Mouse (Mus musculus) mesoderm, embryonic 11.5 days (tissue): ENCODE results near the gene Itgam.

ENCODE experiments used
- DNase-seq: peaks from one replicate; pipeline ENCODE4 v3.0.0-alpha.2; 2012; ENCODE audit warnings: low read depth, low spot score

The Itgam gene

DNA sequence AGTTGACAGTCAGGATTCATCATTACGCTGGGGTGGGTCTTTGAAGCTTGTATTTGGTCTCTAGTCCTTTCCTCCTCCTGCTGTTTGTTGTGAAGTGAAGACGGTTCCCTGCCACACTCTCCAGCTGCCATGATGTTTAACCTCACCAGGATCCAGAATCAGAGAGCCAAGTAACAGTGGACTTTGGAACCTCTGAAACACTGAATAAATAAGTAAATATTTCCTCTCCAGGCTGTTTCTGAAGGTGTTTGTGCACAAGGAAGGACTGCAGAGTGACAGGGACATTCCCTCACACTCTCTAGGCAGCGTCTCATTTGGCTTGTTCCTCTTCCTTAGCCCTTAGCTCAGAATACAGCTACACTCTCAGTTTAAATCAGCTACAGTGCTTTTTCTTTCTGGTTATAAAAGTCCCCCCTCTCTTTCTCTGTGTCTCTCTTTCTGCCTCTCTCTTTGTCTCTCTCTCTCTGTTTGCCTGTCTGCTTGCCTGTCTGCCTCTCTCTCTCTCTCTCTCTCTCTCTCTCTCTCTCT is 5.5 kb upstream of the Itgam start:
- DNase-seq, result no peak

DNA sequence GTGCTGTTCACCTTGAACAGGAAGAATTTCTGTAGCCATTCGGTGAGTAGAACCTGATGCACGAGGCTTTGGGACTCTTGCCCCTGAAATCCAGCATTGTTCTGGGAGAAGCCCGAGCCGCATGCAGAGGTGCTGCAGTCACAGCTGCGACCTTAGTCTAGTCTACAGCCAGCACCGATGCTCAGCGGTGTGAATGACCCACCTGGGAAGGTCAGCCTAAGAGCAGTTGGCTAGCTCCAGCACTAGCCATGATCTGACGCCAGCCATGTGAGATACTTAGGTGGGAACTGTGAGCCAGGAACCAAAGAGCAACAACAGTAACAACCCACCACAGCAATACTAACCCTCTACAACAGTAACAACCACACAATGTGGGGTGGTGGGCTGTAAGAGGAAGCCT is 4.6 kb upstream of the Itgam start:
- no peak for DNase-seq

DNA sequence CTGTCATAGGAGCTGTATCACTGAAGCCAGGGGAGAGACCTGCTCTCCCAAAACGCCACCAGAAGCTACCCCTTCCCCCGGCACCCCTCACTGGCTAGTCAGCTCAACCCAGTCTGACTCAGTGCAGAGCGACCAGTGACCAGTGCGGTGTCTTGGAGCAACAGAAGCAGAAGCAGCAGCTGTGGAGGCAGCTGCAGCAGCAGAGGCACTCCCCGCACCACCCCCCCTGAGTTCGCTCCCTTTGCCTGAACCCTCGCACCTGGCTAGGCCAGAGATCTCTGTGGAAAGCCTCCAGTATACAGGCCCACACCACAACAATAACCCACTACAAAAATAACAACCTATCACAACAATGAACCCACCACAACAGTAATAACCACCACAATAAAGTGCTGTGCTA is 3.9 kb upstream of the Itgam start:
- DNase-seq, result no peak

DNA sequence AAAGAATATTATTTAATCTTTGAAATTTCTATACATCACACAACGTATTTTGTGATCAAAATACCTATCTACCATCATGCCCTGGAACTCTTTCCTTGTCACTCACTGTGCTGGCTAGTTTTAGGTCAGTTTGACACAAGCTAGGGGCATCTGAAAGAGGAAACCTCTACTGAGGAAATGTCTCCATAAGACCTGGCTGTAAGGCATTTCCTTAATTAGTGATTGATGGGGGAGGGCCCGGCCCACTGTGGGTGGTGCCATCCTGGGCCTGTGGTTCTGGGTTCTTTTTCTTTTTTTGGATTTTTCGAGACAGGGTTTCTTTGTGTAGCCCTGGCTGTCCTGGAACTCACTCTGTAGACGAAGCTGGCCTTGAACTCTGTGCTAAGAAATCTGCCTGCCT is 3.3 kb upstream of the Itgam start:
- DNase-seq, result no peak

DNA sequence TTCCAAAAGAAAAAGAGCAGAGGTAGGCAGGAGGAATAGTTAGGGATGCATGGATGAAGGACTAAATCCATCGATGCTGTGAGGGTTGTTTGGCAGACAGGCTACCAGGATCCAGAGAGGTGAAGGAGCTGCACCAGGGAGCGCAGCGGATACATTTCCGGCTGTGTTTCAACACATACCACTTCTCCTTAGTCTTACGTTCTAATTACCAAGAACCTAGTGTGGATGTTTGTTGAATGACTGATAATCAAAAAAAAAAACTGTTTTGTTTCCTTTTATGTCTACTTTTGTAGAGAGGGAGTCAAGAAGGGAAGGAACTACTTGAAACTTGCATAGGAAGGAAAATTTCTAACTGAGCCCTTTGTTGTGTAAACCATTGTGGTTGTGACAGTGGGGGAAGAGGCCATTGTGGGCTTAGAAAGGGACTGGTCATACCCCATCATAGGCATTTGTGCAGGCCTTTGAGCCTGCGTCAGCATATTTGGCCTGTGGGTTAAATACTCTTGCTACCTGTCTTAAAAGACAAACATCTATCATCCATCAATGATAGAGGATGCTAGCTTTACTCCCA is 856 bp downstream of the Itgam start:
- DNase-seq, result no peak

DNA sequence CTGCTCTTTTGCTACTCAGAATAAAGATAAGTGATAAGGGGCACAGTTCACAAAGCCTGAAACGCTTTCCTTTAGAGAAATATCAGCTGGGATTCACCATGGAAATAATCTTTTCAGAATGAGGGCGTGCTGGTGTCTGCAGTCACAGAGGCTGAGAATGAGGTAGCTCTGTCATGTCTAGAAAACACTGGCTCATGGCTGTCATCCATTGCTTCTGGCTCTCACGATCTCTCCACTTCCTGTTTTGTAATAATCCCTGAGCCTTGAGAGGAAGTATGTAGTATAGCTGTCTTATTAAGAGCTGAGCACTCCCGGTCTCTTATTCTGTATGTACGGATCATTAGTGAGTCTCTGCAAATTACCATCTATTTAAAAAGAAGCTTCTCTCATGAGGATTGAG is 3.1 kb downstream of the Itgam start:
- no peak for DNase-seq

DNA sequence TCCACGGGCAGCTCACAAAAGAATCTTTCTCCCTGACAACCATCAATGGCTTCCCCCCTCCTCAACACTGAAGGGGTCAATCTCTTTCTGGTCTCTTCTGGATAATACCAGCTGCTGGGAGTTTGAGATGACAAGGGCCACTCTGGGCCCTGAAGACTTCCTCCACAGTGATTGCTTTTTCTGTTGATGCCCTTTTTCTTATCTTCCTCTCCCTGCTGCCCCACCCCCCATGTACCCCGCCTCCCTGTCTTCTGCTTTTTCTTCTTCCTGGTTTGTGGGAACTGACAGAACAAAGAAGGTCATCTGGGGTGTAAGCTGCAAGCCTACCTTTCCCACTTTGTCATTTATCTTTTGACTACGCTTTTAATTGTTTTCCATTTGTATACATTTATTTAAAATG is 5.4 kb downstream of the Itgam start:
- DNase-seq, result no peak

DNA sequence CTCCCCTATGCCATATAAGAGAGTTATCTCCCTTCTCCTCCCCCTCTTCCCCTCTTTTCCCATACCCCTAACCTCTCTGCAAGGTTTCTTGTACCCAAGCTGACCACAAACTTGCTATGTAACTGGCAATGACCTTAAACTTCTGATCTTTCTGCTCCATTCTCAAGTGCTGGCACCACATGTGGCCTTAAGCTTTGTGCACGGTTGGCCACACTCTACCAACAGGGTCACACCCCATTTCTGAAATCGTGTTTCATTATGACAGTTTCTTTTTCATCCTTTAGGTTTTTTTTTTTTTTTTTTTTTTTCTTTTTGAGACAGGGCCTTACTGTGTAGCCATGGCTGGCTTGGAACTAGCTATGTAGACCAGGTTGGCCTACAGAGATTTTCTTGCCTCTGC is 7.4 kb downstream of the Itgam start:
- DNase-seq, result no peak

DNA sequence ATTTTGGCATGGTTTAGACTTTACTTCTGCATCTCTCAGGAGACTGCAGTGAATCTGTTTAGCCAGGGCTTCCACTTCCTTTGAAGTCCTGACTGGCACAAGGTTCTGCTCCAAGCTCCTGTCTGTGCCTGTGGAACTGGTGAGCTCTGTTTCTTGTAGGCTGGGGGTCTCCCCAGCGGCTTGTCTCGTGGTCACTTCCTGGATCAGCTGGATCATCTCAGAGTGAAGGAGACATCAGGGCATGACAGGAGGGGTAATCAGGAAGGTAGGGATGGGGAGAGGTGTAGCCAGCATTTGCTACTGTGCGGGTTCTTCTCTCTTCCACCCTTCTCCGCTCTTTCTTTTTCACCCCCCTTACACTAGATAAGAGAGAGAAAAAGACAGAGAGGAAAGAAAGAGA is 9.4 kb downstream of the Itgam start:
- DNase-seq, result no peak

DNA sequence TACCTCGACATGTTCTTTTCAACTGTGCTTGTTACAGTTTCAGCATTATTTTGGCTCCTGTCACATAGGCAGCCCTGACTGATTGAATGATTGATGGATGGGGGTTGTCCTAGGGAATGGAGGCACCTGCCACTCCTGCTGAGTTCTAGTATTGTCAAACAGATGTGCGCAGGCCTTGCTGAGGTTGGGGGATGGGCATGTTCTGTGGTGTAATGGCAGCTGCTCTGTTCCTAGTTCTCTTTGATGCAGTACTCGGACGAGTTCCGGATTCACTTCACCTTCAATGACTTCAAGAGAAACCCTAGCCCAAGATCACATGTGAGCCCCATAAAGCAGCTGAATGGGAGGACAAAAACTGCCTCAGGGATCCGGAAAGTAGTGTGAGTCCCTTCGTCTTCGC is 17.6 kb downstream of the Itgam start:
- no peak for DNase-seq

DNA sequence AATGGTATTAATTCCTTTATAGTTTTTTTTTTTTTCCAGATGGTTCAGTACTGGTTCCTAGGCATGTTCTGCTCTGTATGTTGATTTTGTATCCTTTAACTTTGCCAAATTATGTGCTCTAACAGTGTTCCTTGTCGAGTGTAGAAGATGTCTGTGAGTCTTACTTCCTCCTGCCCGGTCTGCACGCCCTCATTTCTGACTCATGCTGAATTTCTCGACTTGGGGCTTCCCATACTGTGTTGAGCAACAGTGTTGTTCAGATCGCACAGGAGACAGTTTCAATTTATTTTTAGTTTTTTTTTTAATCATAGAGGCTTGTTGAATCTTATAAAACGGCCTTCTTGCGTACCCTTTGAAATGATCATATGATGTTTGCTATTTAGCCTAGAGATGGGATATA is 26.7 kb downstream of the Itgam start:
- no peak for DNase-seq

DNA sequence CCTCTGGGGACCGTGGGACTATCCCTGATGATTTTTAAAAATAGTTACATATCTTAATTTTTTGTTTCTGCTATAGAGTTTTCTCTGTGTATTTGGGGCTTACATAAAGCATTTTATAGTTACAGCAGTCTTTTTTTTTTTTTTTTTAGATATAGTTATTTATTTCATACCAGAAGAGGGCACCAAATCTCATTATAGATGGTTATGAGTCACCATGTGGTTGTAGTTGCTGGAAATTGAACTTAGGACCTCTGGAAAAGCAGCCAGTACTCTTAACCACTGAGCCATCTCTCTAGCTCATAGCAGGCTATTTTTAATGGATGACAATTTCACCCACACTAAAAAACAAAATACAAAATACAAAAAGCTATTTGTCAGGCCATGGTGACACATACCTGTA is 35.7 kb downstream of the Itgam start:
- DNase-seq, result no peak

DNA sequence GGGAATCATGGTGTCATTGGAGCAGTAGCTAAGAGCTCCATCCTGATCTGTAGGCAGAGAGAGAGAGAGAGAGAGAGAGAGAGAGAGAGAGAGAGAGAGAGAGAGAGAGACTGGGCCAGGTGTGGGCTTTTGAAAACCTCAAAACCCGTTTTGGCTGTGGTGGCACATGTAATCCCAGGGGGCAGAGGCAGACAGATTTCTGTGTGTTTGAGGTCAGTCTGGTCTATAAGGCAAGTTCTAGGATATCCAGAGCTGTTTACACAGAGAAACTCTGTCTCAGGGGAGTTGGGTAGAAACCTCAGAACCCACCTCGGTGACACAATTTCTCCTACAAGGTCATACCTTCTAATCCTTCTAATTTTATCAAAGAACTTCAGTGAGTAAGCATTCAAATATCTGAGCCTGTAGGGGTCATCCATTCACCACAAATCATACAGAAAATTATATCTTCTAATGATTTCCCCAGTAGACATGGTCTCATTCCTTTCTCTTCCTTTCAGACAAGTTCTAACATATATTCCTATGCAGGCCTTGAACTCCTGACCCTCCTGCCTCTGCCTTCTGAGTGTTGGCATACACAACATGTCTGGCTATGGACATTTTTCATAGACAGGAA is 38.4 kb downstream of the Itgam start:
- no peak for DNase-seq

DNA sequence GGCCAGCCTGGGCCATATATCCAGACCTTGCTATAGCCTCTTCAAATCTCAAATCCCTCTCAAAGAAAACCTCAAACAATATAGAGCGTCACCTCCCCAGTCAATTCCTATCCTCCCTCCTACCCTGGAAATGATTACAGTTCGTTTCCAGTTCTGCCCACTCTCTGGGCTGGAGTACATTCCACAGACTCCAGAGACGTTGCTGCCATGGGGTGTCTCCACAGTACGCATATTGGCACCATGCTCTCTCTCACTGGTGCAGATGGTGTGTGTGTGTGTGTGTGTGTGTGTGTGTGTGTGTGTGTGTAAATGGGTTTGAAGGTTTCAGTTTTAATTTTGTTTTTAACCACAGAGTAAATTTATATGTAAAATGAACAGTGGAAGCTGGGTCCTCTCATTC is 42.8 kb downstream of the Itgam start:
- DNase-seq, result no peak

DNA sequence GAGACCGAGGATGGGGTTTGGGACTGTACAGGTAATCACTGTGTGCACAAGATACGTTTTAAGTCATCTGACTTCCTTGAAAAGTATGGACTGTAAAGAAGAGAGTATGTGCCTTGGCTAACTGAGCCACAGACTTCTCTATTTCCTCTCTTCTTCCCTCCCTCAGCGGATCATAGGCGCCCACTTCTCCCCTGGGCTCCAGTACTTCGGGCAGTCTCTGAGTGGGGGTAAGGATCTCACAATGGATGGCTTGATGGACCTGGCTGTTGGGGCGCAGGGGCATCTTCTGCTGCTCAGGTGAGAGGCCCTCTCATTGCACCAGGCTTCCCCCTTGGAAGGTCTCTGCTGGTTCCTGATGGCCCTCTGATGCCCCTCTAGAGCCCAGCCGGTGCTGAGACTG is 45.0 kb downstream of the Itgam start:
- DNase-seq, result no peak

DNA sequence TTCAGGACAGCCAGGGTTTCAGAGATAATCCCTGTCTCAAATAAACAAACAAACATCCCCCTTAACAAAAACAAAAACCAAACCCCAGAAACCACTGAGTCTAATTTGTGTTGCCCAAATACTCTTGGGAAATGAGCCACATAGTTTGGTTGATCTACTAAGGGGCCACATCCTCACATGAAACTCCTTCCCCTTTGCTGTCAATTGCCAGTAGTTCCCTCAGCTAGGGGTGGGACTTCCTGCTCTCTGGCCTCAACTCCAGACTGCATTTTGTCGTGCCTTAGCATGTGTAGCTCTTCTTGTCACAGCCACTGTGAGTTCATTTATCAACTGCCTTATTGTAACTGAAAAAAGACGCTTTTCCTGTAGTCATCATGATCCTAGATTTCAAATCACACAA is 47.9 kb downstream of the Itgam start:
- no peak for DNase-seq

DNA sequence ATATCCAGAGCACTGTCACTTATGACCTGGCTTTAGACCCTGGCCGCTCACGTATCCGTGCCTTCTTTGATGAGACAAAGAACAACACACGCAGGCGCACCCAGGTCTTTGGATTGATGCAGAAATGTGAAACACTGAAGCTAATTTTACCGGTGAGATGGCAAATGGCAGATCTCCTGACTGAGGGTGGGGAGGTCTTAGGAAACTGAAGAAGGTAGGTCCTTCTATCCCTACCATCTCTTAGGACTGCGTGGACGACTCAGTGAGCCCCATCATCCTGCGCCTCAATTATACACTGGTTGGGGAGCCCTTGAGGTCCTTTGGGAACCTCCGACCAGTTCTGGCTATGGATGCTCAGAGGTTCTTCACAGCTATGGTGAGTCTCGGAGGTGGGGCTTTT is 49.7 kb downstream of the Itgam start:
- DNase-seq, result no peak

DNA sequence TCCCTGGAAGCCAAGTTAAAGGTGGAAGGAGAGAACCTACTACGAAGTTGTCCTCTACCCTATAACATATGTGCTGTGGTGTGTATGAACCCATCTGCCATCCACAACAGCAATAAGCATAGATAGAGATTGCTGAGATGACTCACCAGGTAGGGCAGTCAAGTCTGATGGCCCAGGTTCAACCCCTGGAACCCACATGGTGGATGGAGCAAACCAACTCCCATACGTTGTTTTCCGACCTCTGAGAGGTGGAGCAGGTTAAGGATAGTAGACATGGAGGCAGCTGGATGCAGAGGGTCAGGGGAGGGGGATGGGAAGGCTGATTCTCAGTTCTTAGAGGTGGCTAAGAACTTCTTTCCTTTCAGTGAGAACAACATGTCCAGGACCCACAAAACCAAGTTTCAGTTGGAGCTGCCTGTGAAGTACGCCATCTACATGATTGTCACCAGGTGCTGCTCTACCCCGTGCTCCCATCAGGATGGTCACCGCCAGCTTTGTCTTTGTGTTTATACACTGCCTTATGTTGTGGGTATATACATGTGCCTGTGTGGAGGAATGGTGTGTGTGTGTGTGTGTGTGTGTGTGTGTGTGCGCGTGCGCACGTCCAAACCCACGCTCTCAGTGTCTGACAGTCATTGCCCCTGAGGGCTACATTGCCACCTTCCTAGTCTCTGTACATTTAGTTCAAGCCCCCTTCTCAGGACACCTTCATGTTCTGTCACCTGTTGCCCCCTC is 52.1 kb downstream of the Itgam start:
- DNase-seq, result no peak

DNA sequence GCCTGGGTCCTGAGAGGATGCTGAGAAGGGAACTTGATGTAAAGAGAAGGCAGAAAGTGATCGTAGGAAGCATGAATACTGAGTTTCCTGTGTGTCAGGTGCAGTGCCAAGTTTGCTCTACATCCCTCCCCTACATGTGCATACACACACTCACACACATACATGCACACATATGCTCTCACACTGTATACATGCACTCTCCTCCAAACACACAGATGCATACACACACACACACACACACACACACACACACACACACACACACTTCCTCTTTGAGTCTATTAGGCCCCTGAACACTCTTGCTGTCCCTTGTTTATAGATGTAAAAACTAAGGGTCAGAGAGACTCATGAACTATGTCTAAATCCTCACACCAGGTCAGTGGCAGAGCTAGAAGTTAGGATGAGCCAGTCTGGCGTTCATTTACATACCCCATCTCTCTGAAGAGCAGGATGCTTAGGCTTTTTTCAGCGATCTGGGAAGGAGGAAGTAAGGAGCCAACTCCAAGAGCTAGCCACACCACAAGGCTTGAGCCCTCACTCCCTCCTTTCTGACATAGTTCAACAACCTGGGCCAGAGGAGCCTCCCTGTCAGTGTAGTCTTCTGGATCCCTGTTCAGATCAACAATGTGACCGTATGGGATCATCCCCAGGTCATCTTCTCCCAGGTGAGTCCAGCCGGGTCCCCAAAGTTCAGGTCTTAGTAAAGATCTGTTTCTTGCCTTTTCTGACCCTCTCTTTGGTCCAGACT is 52.9 kb downstream of the Itgam start:
- DNase-seq, result no peak

DNA sequence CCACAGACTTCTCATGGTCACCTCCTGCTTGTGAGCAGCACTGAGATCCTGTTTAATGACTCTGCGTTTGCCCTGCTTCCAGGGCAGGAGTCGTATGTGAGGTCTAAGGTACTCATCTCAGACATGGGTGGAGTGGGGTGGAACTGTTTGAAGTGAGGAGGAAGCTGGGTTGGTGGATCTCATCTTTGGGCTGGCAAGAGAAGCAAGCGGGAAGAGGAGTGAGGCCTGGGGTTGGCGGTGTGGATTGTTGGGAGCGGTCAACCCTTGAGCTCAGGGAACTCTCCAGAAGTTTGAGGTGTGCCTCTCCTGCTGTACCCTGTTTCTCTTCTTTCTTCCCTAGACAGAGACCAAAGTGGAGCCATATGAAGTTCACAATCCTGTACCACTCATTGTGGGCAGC is 54.0 kb downstream of the Itgam start:
- no peak for DNase-seq

DNA sequence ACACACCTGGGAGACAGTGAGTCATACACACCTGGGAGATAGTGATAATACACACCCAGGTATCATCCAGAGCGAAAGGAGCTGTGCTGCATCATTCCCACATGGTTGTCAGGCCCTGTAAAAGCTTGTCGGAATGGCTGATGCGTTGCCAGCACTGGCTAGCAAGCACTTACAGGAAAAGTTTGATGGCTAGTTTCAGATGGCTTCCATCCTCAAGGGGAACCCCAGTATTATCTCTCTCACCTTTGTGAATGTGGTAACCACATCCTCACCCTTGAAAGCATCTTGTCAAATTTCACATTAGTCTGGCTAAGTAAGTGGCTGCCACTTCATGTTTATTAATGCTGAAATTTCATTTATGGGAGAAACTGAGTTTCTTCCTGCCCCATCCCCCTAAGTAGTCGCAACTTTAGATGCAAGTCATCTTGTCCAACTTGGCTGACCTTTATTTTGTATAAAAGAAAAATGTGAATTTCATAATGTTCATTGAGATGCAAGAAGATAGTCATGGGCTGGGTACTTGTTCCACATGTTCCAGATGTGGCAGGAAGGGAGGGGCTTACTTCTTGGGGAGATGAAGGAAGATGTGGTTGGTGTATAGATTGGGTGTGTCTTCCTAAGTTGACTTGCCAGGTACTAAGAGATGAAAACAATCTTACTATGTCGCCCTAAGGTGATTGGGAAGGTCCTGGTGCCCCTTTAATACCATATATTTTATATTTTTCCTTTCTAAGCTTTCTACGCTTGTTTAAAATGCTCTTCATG is 57.5 kb downstream of the Itgam start:
- DNase-seq, result no peak
